Mouse (Mus musculus): ENCODE data around the gene Gm9817. TPM values are rescaled to one million over a fixed set of nuclear protein-coding genes. Genes with fewer than 3 reads are reported as not detected.

The Gm9817 gene
- total RNA-seq, 2 experiments from 2014 or later: 0.26 to 0.27 TPM

DNA sequence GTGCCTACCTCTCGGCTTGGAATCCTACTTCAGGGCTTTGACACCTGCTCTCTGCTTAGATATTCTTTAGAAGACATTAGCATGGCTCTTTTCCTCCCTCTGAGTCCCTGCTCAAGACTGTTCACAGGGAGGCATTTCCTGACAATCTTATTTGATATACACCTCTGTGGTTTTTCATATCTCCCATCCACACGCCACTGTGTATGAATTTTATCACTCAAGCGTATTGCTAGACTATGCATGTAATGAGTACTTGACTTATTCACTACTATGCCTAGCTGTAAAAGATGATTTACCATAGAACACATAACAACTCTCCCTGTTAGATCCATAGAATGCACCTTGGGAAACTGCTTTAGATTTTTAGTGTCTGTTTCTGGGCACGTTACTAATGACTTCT is 14.3 kb downstream of the Gm9817 start:
- DNase-seq: no peak

DNA sequence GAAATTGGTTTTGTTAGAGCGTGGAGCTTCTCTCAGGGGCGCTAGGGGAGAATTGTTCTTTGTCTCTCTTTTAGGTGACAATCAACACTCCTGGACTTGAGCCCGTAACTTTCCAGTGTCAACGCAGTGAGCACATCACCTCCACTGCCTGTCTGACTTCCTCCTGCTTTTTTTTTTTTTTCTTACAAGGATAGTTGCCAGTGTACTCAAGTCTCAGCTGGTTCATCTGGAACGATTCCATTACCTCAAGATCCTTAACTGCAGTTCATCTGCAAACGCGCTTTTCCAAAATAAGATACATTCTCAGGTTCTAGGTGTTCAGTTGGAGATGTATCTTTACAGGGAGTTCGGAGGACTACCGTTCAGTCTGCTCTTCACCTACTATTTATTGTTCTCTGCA is 16.5 kb downstream of the Gm9817 start:
- no peak for DNase-seq

DNA sequence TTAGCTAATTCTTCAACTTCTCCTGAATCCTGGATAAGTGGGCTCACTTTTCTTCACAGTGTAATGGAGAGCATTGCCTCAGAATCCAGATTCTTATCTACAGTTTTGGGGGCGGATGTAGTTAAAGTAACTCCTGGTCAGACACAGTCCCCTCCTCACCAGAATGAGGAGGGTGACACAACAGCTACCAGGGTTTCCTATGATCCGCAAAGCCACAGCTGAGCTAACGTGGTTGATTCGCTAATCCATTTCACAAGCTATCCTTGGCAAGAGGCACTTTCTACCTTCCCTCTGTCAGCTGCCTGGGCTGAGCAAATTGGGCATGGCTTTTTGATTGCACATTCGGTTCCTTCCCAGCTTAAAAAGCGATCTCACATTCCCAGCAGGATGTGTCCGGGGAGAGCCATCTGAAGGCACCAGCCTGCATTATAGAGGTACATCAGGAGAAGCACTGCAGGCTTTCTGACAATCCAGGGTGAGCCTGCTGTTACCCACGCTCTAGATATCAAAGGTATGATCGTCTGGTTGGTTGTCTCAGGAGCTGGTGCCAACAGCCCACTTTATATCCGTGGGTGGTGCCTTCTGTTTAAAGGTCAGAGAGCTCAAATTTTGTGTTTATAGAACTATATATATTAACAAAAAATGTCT is 21.2 kb downstream of the Gm9817 start:
- DNase-seq: no peak

GRCm38 (mm10) chr13:45106480-45106879 is 28.0 kb downstream of the Gm9817 start:
- no peak for DNase-seq

- DNase-seq: no peak
Observed at GRCm38 (mm10) chr13:45108851-45109390, 30.4 kb downstream of the Gm9817 start.

- DNase-seq: no peak
Observed at GRCm38 (mm10) chr13:45118375-45118774, 39.9 kb downstream of the Gm9817 start.

DNA sequence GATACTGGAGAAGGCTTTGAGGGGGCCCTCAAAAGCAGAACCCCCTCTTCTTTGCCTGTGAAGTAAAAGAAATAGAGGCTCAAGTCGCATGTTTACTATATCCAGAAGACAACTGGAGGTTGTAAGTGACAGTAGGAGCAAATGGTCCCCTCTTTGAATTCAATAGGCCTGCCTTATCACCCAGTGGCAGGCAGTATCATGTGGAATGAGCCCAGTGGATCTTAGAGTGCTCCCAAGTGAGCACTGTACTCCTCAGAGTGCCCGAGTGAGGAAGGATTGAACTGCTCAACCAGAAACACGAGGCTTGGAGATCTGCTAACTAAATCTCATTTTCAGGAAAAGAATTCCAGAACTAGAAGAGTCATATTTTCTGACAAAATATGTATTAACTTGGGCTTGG is 40.3 kb downstream of the Gm9817 start:
- no peak for DNase-seq

Other genes starting within 250 kb of the Gm9817 start
- 10 to 100 TPM; 74.4 to 76.0 TPM for gene Dtnbp1, start 76.5 kb upstream of the Gm9817 start, total RNA-seq (2021)

Data from heart, postnatal 4 days (tissue).